Mouse (Mus musculus): Measurements from ENCODE around the gene Zfp943.
"Not testable (repeated sequence)": the region's sequence is repeated elsewhere in the genome, so short reads cannot be mapped to it uniquely, and the experiment has no call there.

Zfp943 gene

GRCm38 (mm10) chr17:21962107-21962907 is at the start of gene Zfp943, which contains the start of gene Zfp942:
TSS of gene Zfp943 (plus strand) at chr17:21962552.
TSS of gene Zfp942 (minus strand) at chr17:21962464.
- POLR2A ChIA-PET: interaction anchor here in 2 of 4 experiments (0.6 to 1.4 kb wide), 6 partner anchors 37 to 462 kb away, joined by 3 to 4 read pairs (median 3); partner anchors contain the start of genes Zfp758 (in 1 of the 2), Zfp944 (in 1 of the 2), Zfp946 (in 1 of the 2) and Zfp983 (in 1 of the 2)

GRCm38 (mm10) chr17:21963302-21963701 is 950 bp downstream of the Zfp943 start:
- POLR2A ChIA-PET: interaction anchor here in 2 of 4 experiments (0.6 to 1.4 kb wide), 5 partner anchors 8 to 461 kb away, joined by 3 to 5 read pairs (median 4); partner anchors contain the start of gene Zfp946 (in 1 of the 2)
- CTCF ChIA-PET: no interaction called here

More at GRCm38 (mm10) chr17:21962107-21962907, at the start of gene Zfp943, which contains the start of gene Zfp942:
- CTCF ChIA-PET: not testable (repeated sequence)

- POLR2A ChIA-PET, CTCF ChIA-PET: not testable (repeated sequence)
These were observed 73.2 kb downstream of the Zfp943 start for GRCm38 (mm10) chr17:22035594-22035993.

- ChIA-PET POLR2A (no interaction called here), CTCF (no interaction called here)
These were observed 87.1 kb downstream of the Zfp943 start for GRCm38 (mm10) chr17:22049403-22049802.

GRCm38 (mm10) chr17:22053211-22053610 is 90.9 kb downstream of the Zfp943 start:
- ChIA-PET CTCF (no interaction called here), POLR2A (no interaction called here)

GRCm38 (mm10) chr17:22081031-22081631 is 118.8 kb downstream of the Zfp943 start:
- ChIA-PET POLR2A (interaction anchor here in 3 of 4 experiments (0.6 to 0.7 kb wide), 4 partner anchors 321 to 1113 kb away, joined by 3 to 10 read pairs (median 6); no protein-coding TSS in a partner anchor), CTCF (interaction anchor here in 1 of 4 experiments (0.8 kb wide), 1 partner anchor 343 kb away, joined by 3 read pairs; the partner anchor contains the start of gene Zfp946)

GRCm38 (mm10) chr17:22083224-22083623 is 120.9 kb downstream of the Zfp943 start:
- POLR2A ChIA-PET, CTCF ChIA-PET: not testable (repeated sequence)

- CTCF ChIA-PET: no interaction called here
- POLR2A ChIA-PET: no interaction called here
These were observed 156.4 kb downstream of the Zfp943 start for GRCm38 (mm10) chr17:22118770-22119169.
